Mouse (Mus musculus) intestine, embryonic 14.5 days (tissue): ENCODE measurements around the gene Amot. TPM values are rescaled to one million over a fixed set of nuclear protein-coding genes. Genes with fewer than 3 reads are reported as not detected.

Experiments used
- ATAC-seq: fragments of 200-750 bp; cut with Nextera tagmentation; replicated peaks from 2 replicates; pipeline ENCODE4 v1.8.0; 2017; ENCODE audit warnings: low read depth, moderate number of reproducible peaks, moderate TSS enrichment, moderate library complexity; ENCODE audit not compliant: low FRiP score, low TSS enrichment
- DNase-seq: peaks from one replicate; pipeline ENCODE4 v3.0.0-alpha.2; 2018; ENCODE audit warnings: low spot score
- H3K27ac ChIP-seq: fragments of 300-500 bp; sonication (generic); 2 replicates; pipeline ENCODE4 v1.5.1; 2014; ENCODE audit warnings: low read depth, mild to moderate bottlenecking, control low read depth
- H3K27me3 ChIP-seq: fragments of 300-500 bp; sonication (generic); replicated peaks from 2 replicates; pipeline ENCODE4 v1.6.1; 2014; ENCODE audit warnings: low read length, control low read depth; ENCODE audit not compliant: control insufficient read depth, insufficient read depth
- H3K36me3 ChIP-seq: fragments of 300-500 bp; sonication (generic); 2 replicates; pipeline ENCODE4 v1.6.1; 2014; ENCODE audit warnings: low read length, control low read depth; ENCODE audit not compliant: control insufficient read depth, insufficient read depth
- H3K4me1 ChIP-seq: fragments of 300-500 bp; sonication (generic); replicated peaks from 2 replicates; pipeline ENCODE4 v1.6.1; 2014; ENCODE audit warnings: low read length, control low read depth, mixed read lengths; ENCODE audit not compliant: control insufficient read depth, insufficient read depth
- H3K4me2 ChIP-seq: fragments of 300-500 bp; sonication (generic); 2 replicates; pipeline ENCODE4 v1.6.1; 2014; ENCODE audit warnings: low read length
- H3K4me3 ChIP-seq: fragments of 300-500 bp; sonication (generic); 2 replicates; pipeline ENCODE4 v1.5.1; 2014; ENCODE audit warnings: low read depth, low read length, control low read depth, mixed read lengths
- H3K9ac ChIP-seq: fragments of 300-500 bp; sonication (generic); 2 replicates; pipeline ENCODE4 v1.6.1; 2014; ENCODE audit warnings: mild to moderate bottlenecking, low read length
- H3K9me3 ChIP-seq: fragments of 300-500 bp; sonication (generic); 2 replicates; pipeline ENCODE4 v1.6.1; 2016; ENCODE audit warnings: low read length, control low read depth; ENCODE audit not compliant: control insufficient read depth
- WGBS: fragments of 180-500 bp; shearing (Covaris S2); extraction: QIAGEN DNeasy Blood & Tissue Kit; methylation state at CpG from one replicate; pipeline ENCODE4 v1.1.7; 2014; 5-methylcytosine and 5-hydroxymethylcytosine counted together
- polyA plus RNA-seq: library from polyadenylated mRNA; unstranded; fragments of >200 nt; fragmentation: Nextera tagmentation; extraction: Ambion mirVana; gene quantifications from 2 replicates; pipeline ENCODE4 v1.2.1, GENCODE M21; 2014

The Amot gene
- polyA plus RNA-seq, 1 experiment from 2014 or later: 21.5 TPM

- Histone ChIP-seq H3K27me3 (no peaks in the 10 kb centered on the region), H3K4me2 (no peak overlapping the region), H3K27ac (no peak overlapping the region), H3K36me3 (no peaks in the 10 kb centered on the region), H3K9me3 (no peaks in the 10 kb centered on the region), H3K9ac (no peak overlapping the region), H3K4me1 (no peaks in the 10 kb centered on the region), H3K4me3 (no peak overlapping the region)
- WGBS: 27% methylated on average over 3 of the region's 3 CpGs
- DNase-seq (no peak), ATAC-seq (no peak)
These were observed 5.7 kb upstream of the Amot start for GRCm38 (mm10) chrX:145510675-145511074.

DNA sequence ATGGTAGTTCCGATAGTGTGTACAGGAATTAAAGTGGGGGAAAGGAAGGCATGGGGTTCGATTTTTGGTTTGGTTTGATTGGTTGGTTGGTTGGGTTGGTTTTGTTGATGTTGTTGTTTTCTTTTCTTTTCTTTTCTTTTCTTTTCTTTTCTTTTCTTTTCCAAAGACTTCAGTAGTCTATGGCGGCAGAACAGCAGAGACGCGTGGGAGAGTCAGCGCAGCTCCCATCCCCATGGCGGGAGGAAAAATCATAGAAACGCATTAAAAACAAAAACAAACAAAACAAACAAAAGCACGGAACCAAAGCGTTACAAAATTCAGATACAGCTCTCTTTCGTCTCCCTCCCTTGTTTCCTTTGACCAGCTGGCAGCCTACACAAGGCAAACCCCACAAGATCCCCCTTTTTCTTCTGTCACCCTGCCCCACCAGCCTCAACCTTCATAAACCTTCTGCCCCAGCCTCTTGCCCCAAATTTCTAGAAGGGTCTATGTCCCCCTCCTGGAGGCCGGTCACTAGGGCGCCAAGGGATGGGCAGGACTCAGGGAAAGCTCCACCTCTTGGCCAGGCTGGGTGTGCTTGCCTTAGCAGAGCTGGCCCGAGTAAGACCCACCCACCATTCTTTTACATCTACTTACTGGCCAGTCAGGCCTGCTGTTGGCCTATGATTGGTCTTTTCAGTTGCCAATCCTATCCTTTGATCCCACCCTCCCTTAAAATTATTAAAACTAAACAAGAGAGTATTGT, 648 bp upstream of the Amot start:
- Histone ChIP-seq H3K4me2 (peak overlapping the region; percentile 54), H3K9me3 (no peaks in the 10 kb centered on the region), H3K36me3 (no peaks in the 10 kb centered on the region), H3K27me3 (no peaks in the 10 kb centered on the region), H3K4me3 (peak overlapping the region; percentile 51), H3K9ac (peak overlapping the region; percentile 35), H3K27ac (peak overlapping the region; percentile 44), H3K4me1 (no peaks in the 10 kb centered on the region)
- 11% methylated on average over 14 of the region's 14 CpGs for WGBS
- ATAC-seq: peak; percentile 95
- peak; percentile 71 for DNase-seq

DNA sequence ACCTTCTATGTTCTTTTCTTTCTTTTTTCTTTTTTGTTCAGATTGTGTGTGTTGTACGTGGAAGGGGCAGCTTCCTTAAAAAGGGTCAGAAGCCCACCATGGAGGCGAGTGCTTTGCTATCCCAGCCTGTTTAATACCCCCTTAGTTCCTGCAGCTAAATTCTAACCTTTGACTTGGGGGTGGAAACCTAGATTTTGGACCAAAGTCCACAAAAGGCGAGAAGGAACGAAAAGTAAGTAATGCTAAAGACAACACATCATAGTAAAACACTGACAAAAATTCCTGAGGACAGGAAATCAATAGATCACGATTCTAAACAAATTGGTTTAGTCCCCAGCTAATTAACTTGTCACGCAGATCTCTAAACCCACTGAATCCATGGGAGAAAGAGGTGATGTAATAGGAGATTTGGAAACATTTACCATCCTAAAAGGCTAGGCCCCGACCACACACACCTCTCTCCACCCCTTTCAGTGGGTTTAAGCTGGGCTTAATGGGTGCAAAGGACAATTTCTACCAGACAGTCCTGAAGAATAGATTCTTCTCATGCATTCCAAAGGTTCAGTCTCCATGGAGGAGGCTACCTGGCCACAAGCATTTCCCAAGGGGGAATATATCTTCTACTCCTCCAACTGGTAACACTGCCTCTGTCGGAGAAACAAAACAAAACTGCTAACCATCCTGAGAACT, 3.2 kb downstream of the Amot start:
- no peak overlapping the region for H3K27ac ChIP-seq
- ATAC-seq (no peak), DNase-seq (no peak)
- H3K4me1 ChIP-seq: no peaks in the 10 kb centered on the region
- H3K36me3 ChIP-seq: no peaks in the 10 kb centered on the region
- no peak overlapping the region; the same call in 1 of the 2 replicates for H3K4me2 ChIP-seq
- H3K4me3 ChIP-seq: no peak overlapping the region
- no peaks in the 10 kb centered on the region for H3K27me3 ChIP-seq
- WGBS: 56% methylated on average over 8 of the region's 8 CpGs
- no peak overlapping the region for H3K9ac ChIP-seq
- no peaks in the 10 kb centered on the region for H3K9me3 ChIP-seq

DNA sequence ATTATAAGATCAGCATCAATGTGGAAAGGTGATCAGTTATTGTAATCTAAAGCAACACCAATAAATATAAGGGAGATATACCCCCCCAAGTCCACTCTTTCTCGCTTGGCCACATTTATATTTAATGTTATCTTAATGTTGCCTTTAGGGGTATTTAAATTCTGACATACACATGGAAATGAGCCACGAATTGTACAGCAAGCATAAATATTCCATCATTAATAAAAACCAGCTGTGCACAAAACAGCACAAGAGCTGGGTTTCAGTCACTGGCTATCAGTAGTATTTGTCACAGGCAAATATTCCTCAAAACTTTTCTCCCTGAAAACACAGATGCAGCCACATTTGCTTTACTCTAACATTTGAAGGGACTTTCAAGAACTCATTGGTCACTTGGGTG, 5.9 kb downstream of the Amot start:
- no peak overlapping the region for H3K27ac ChIP-seq
- no peaks in the 10 kb centered on the region for H3K4me1 ChIP-seq
- DNase-seq: no peak
- WGBS: 55% methylated on average over 2 of the region's 2 CpGs
- H3K9me3 ChIP-seq: no peaks in the 10 kb centered on the region
- no peaks in the 10 kb centered on the region for H3K27me3 ChIP-seq
- H3K36me3 ChIP-seq: no peaks in the 10 kb centered on the region
- H3K9ac ChIP-seq: no peak overlapping the region
- no peak overlapping the region for H3K4me3 ChIP-seq
- no peak overlapping the region for H3K4me2 ChIP-seq
- no peak for ATAC-seq

- DNase-seq (no peak), ATAC-seq (no peak)
- Histone ChIP-seq H3K36me3 (no peaks in the 10 kb centered on the region), H3K4me1 (no peaks in the 10 kb centered on the region), H3K4me3 (no peak overlapping the region), H3K9me3 (no peaks in the 10 kb centered on the region), H3K9ac (no peak overlapping the region), H3K27ac (no peak overlapping the region), H3K27me3 (no peaks in the 10 kb centered on the region), H3K4me2 (no peak overlapping the region)
- WGBS: 50% methylated on average over 4 of the region's 4 CpGs
These were observed 6.3 kb downstream of the Amot start for GRCm38 (mm10) chrX:145498691-145499090.

- ATAC-seq (no peak), DNase-seq (no peak)
- Histone ChIP-seq H3K27ac (no peak overlapping the region), H3K4me2 (no peak overlapping the region), H3K4me3 (no peak overlapping the region), H3K9ac (no peak overlapping the region), H3K36me3 (no peaks in the 10 kb centered on the region), H3K4me1 (no peaks in the 10 kb centered on the region), H3K9me3 (no peaks in the 10 kb centered on the region), H3K27me3 (no peaks in the 10 kb centered on the region)
- WGBS: 83% methylated on average over 6 of the region's 6 CpGs
These were observed 7.5 kb downstream of the Amot start for GRCm38 (mm10) chrX:145497486-145497885.

DNA sequence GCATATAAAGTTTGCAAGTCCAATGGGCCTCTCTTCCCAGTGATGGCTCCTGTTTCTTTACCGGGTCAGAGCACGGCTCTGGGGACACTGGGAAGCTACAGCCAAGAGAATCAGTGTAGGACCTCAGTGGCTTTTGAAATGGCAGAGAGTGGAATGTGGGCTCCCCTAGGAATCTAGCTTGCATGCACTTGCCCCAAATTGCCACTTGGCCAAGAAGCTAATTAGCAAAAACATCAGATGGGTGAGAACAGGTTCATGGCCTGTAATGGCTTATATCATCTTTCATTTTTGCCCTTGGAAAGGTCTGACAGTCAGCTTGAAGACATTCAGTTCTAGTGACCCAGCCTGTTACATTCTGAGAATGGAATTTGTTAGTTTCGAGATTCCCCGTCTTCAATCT, 9.6 kb downstream of the Amot start:
- no peak overlapping the region for H3K27ac ChIP-seq
- H3K36me3 ChIP-seq: no peaks in the 10 kb centered on the region
- no peaks in the 10 kb centered on the region for H3K27me3 ChIP-seq
- WGBS: 93% methylated on average over 4 of the region's 4 CpGs
- H3K9me3 ChIP-seq: no peaks in the 10 kb centered on the region
- ATAC-seq: no peak
- H3K4me1 ChIP-seq: no peaks in the 10 kb centered on the region
- no peak for DNase-seq
- H3K4me3 ChIP-seq: no peak overlapping the region
- no peak overlapping the region for H3K9ac ChIP-seq
- H3K4me2 ChIP-seq: no peak overlapping the region

DNA sequence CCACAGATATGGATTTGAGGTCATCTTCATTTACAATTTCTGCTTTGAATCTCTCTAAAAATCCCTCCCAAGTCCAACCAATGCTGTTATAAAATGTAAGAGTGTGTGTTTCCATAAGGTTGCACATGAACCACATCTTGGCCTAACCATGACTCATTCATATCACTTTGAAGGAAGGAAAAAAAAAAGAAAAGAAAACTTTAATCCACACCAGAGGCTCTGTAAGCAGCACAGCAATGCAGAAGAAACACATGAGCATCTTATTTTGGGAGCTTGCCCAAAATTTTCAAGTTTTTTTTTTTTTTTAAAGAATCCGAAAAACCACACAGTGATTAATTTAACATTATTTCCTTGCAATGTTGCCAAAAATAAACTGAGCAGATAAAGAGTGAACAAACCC, 14.2 kb downstream of the Amot start:
- H3K27ac ChIP-seq: no peak overlapping the region
- no peaks in the 10 kb centered on the region for H3K4me1 ChIP-seq
- no peaks in the 10 kb centered on the region for H3K9me3 ChIP-seq
- no peaks in the 10 kb centered on the region for H3K27me3 ChIP-seq
- H3K9ac ChIP-seq: no peak overlapping the region
- ATAC-seq (no peak), DNase-seq (no peak)
- 57% methylated on average over 1 of the region's 1 CpGs for WGBS
- no peak overlapping the region for H3K4me2 ChIP-seq
- no peak overlapping the region for H3K4me3 ChIP-seq
- no peaks in the 10 kb centered on the region; the same call in 1 of the 2 replicates for H3K36me3 ChIP-seq

DNA sequence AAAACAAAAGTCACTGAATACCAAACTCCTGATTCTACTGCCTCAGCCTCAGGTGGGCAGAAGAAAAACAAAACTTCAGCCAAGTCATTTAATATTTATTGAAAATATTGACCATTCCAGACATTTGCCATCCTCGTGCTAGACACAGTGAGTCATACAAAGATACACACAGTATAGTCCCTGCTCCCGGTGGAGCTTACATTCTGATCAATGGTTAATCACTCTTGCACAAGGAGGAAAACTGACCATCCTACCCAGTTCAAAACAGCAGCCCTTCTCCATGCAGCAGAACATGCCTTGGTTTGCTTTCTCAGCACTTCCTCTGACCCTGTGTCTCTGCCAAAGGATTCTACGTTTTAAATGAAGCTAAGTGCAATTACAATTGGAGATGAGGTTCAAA, 14.6 kb downstream of the Amot start:
- Histone ChIP-seq H3K4me3 (no peak overlapping the region), H3K27me3 (no peaks in the 10 kb centered on the region), H3K4me1 (no peaks in the 10 kb centered on the region), H3K27ac (no peak overlapping the region), H3K4me2 (no peak overlapping the region), H3K36me3 (no peaks in the 10 kb centered on the region; the same call in 1 of the 2 replicates), H3K9me3 (no peaks in the 10 kb centered on the region), H3K9ac (no peak overlapping the region)
- no peak for DNase-seq
- 68% methylated on average over 3 of the region's 3 CpGs for WGBS
- ATAC-seq: no peak
